Mouse (Mus musculus) ES-Bruce4 (cell line): Measurements from ENCODE around the gene Rab35. TPM values are rescaled to one million over a fixed set of nuclear protein-coding genes. Genes with fewer than 3 reads are reported as not detected.
A peak's percentile ranks its signal among the peaks of the same experiment; 100 is the strongest.

Source experiments
- H3K27ac ChIP-seq: 2 replicates; pipeline ENCODE4 v1.5.1; 2012; ENCODE audit warnings: low read length, inconsistent platforms; ENCODE audit not compliant: insufficient read depth
- H3K27me3 ChIP-seq: 2 replicates; pipeline ENCODE4 v1.6.1; 2012; ENCODE audit warnings: mild to moderate bottlenecking, low read length, inconsistent platforms; ENCODE audit not compliant: control insufficient read depth, poor library complexity, insufficient read depth, severe bottlenecking
- H3K36me3 ChIP-seq: 2 replicates; pipeline ENCODE4 v1.6.1; 2012; ENCODE audit warnings: inconsistent platforms, mild to moderate bottlenecking, low read length, moderate library complexity; ENCODE audit not compliant: control insufficient read depth, poor library complexity, insufficient read depth, severe bottlenecking
- H3K4me1 ChIP-seq: one replicate; pipeline ENCODE4 v1.8.1; 2011; ENCODE audit warnings: low read length; ENCODE audit not compliant: control insufficient read depth, insufficient read depth
- H3K4me3 ChIP-seq: 2 replicates; pipeline ENCODE4 v1.5.1; 2011; ENCODE audit warnings: low read depth, mild to moderate bottlenecking, low read length
- H3K9ac ChIP-seq: 2 replicates; pipeline ENCODE4 v1.6.1; 2012; ENCODE audit warnings: low read depth, mild to moderate bottlenecking, inconsistent platforms; ENCODE audit not compliant: poor library complexity, severe bottlenecking
- H3K9me3 ChIP-seq: replicated peaks from 2 replicates; pipeline ENCODE4 v1.6.1; 2012; ENCODE audit warnings: mild to moderate bottlenecking, low read length, inconsistent platforms; ENCODE audit not compliant: control insufficient read depth, poor library complexity, insufficient read depth, severe bottlenecking
- CTCF ChIP-seq: IDR thresholded peaks from one replicate; pipeline ENCODE4 v1.8.1; 2011; ENCODE audit warnings: low read depth, low read length
- EP300 ChIP-seq: IDR thresholded peaks from 2 replicates; pipeline ENCODE4 v1.6.1; 2011; ENCODE audit warnings: low read depth, low read length; ENCODE audit not compliant: insufficient read depth
- POLR2A ChIP-seq: IDR thresholded peaks from one replicate; pipeline ENCODE4 v1.8.1; 2011; ENCODE audit warnings: low read length; ENCODE audit not compliant: insufficient read depth
- polyA plus RNA-seq: library from polyadenylated mRNA; stranded (reverse); fragments of >200 nt; gene quantifications from 2 replicates; pipeline ENCODE4 v1.2.4, GENCODE M21; 2011; ENCODE audit warnings: low read depth; ENCODE audit not compliant: missing spikeins, insufficient read depth, insufficient read length

Gene Rab35
- polyA plus RNA-seq, 1 experiment: 58.9 TPM

DNA sequence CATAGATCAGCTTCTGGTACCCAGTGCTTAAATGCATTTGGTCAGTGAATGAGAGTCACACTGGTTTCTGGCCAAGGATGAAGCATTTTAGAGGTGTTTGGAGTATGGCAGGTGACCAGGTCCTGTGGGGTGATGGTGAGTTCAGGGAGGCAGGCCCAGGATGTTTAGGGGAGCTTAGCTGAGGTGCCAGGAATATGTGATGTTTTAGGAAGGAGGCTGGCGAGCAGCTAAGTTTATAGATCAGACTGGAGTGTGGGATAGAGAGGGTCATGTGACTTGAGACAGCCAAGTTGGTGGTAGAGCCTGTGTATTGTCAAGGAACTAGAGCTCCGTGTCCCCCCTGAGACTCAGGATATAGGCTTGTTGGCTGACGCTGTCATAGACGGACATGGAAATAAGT, 1.4 kb downstream of the Rab35 start:
- Histone ChIP-seq H3K9me3 (no peaks in the 10 kb centered on the region), H3K4me3 (peak overlapping the region; percentile 7; the same call in 1 of the 2 replicates), H3K36me3 (no peaks in the 10 kb centered on the region), H3K27me3 (no peaks in the 10 kb centered on the region), H3K9ac (no peak overlapping the region), H3K27ac (no peak overlapping the region), H3K4me1 (no peaks in the 10 kb centered on the region)
- TF ChIP-seq POLR2A: no peak
- TF ChIP-seq EP300: no peak
- TF ChIP-seq CTCF: no peak

DNA sequence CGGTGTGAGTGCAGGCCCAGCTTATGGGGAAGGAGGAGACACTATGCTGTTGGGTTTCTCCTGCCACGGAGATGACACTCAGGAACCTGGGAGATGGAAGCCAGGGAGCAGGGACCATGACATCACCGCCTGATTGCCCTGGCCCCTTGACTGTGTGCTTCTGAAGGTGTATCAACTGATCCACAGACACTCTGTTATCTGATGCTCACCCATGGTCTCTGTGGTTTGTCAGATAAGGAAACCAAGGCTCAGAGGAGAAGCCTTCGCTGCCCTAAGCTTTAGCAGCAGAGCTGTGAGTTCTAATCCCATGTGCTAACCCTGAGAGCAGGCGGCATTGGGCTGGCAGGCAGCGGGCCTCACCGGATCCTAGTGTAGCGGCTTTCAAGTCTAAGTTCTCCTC, 2.3 kb downstream of the Rab35 start:
- H3K4me3 ChIP-seq: no peak overlapping the region

DNA sequence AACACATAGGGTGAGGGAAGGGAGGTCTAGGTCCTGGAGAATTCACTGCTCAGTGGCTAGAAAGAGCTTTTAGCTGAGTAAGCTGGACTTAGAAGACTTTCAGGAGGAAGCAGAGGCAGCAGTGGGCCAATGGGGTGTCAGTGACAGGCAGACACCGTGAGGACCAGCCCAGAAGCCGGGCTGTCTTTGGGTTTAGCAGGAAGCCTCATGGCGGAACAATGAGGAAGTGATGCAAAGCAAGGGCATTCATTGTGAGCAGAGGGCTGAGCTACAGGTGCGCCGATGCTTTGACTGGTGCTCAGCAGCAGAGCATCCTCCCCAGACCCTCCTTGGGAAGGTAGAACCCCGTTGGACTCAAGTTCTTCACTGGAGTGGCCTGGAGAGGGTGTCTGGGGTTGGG, 3.8 kb downstream of the Rab35 start:
- Histone ChIP-seq H3K36me3 (peaks cover 8% of the 10 kb centered on the region; the same call in 1 of the 2 replicates), H3K4me1 (no peaks in the 10 kb centered on the region), H3K4me3 (no peak overlapping the region), H3K9me3 (no peaks in the 10 kb centered on the region), H3K27me3 (no peaks in the 10 kb centered on the region), H3K27ac (no peak overlapping the region), H3K9ac (no peak overlapping the region)
- TF ChIP-seq CTCF: no peak

More for the DNA sequence above, 2.3 kb downstream of the Rab35 start:
- Histone ChIP-seq H3K9me3 (no peaks in the 10 kb centered on the region), H3K36me3 (0 out of 2 replicates have a peak, but pooled peaks cover 4% of the 10 kb centered on the region), H3K27ac (no peak overlapping the region), H3K27me3 (no peaks in the 10 kb centered on the region), H3K4me1 (no peaks in the 10 kb centered on the region), H3K9ac (no peak overlapping the region)
- TF ChIP-seq CTCF (no peak), EP300 (no peak), POLR2A (no peak)

- peaks cover 18% of the 10 kb centered on the region; the same call in 1 of the 2 replicates for H3K36me3 ChIP-seq
- H3K4me3 ChIP-seq: no peak overlapping the region
- no peak overlapping the region for H3K27ac ChIP-seq
- TF ChIP-seq CTCF (peak; percentile 15), POLR2A (no peak)
- no peak overlapping the region for H3K9ac ChIP-seq
- no peaks in the 10 kb centered on the region for H3K27me3 ChIP-seq
- no peaks in the 10 kb centered on the region for H3K4me1 ChIP-seq
- H3K9me3 ChIP-seq: no peaks in the 10 kb centered on the region
These were observed 12.5 kb downstream of the Rab35 start for GRCm38 (mm10) chr5:115644192-115644591.

GRCm38 (mm10) chr5:115648876-115649275, 17.2 kb downstream of the Rab35 start:
- Histone ChIP-seq H3K4me3 (no peak overlapping the region), H3K27ac (no peak overlapping the region), H3K36me3 (peaks cover 5% of the 10 kb centered on the region; the same call in 1 of the 2 replicates), H3K27me3 (no peaks in the 10 kb centered on the region), H3K9me3 (no peaks in the 10 kb centered on the region), H3K4me1 (no peaks in the 10 kb centered on the region), H3K9ac (no peak overlapping the region)
- no peak for TF ChIP-seq CTCF
- TF ChIP-seq EP300: no peak
- no peak for TF ChIP-seq POLR2A

DNA sequence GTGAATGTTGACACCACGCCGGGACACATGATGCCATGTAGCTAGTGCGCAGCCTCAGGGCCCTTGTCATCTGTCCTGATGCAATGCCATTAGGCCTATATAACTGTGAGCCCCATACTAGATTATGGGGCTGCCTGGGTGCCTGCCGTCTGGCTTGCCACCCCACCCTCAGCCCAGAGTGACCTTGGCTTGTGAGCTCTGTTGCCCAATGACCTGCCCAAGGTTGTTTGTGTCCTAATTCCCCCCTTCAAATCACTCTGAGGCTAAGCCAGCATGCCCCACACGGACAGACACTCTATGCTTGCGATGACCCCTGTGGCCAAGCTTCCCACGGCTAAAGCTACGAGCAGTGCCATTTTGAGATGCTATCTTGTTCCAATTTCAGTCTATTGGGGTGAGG, 18.0 kb downstream of the Rab35 start:
- no peaks in the 10 kb centered on the region for H3K27me3 ChIP-seq
- H3K9me3 ChIP-seq: no peaks in the 10 kb centered on the region
- no peaks in the 10 kb centered on the region for H3K4me1 ChIP-seq
- no peak overlapping the region for H3K9ac ChIP-seq
- H3K36me3 ChIP-seq: peaks cover 4% of the 10 kb centered on the region; the same call in 1 of the 2 replicates
- H3K4me3 ChIP-seq: no peak overlapping the region
- H3K27ac ChIP-seq: no peak overlapping the region
- TF ChIP-seq CTCF (no peak), EP300 (no peak), POLR2A (no peak)
